Mouse (Mus musculus) fibroblast of lung, adult 2 months (primary cell): Measurements from ENCODE around the gene Isy1.

Experiments used
- DNase-seq: peaks from one replicate; pipeline ENCODE4 v3.0.0-alpha.2; 2011; ENCODE audit warnings: low read depth

Isy1 gene

DNA sequence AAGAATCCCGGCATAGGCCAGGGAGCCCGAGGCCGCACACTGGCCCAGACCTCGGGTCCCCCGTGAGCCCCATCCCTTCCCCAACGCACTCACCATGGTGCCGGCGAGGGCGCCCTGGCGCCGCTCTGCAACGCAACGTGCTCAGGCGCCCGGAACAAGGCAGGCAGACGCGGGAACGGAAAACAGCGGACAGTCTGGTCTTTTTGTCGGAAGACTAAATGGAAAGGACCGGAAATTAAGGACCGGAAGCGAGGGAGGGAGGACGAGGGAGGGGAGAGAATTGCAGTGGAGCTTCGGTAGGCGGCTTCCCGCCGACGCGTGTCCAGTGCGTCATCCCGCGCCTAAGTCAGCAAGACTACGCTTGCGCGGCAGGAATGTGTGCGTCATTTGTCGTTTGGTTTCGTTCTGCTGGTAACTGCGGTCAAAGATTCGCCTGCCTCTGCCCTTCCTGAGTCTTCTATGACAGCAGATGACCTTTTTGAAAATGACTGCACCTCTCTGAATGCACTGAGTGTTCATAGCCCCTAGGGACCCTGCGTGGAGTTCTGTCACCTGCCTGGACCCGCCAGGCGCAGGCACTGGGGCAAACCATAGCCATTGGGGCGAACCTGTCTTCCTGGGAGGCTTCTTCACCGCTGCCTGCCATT is at the start of gene Isy1:
TSS of gene Isy1 (minus strand) at position 248 of the 647 bp plus-strand sequence.
- peak; percentile 94 for DNase-seq

DNA sequence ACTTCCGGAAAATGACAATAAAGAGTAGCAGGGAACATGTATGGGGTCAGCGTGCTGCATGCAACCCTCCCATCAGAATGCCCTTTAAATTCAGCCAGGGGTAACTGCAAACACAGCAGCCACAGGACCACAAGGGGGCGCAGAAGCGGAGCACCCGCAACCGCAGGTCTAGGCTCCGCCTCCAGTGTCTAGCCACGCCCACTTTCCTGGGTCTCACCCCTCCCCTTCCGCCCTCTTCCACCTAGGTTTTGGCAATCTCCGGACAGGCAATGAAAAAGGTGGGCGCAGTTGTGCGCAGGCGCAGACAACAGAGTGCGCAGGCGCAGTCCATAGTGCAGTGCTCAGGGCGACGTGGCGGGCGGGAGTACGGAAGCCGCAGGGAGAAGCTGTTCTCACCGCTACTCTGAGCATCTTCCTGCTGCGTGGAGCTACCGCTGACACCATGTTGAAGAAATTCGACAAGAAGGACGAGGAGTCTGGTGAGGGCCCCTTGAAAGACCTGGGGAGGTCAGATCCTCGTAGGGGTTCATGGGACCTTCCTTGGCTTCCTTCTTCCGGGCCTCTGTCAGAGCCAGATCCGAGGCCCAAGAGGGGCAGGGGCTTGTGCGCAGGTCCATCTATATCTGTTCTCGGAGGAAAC is 49.1 kb upstream of the Isy1 start, which contains the start of gene Copg1:
TSS of gene Copg1 (plus strand) at position 221 of the 640 bp plus-strand sequence.
- DNase-seq, result peak; percentile 99

DNA sequence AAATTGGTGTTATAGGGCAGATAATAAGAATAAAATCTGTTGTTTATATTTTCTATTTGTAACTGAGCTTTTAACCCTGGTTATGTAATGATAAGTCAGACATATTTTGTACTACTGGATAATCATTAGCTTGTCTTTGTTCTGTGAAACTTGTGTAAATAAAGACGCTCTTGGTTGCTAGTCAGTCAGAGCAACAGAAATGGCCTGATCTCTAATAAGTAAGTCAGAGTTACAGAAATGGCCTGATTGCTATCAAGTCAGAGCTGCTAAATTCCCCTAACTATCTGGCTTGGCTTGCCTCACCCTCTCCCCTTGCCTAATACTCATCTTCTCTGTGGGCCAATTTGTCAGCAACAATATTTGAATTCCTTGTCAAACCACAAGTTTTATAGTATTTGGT is 48.1 kb upstream of the Isy1 start:
- DNase-seq, result no peak

DNA sequence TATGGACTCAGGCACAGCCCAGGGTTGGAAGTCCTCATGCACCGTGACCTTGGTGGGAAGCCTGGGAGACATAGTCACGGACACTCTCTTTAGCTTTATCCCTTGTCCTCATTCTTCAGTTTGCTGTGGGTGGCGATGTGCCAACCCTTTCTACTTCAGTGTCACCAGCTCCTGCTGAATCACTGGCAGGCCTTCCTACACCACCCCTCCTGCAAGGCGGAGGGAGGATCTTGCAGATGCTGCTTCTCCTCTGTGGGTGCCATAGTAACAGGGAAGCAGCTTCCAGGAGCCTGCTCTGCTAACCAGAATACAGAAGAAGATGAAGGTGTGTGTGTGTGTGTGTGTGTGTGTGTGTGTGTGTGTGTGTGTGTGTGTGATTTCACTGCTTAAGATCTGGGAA is 44.2 kb upstream of the Isy1 start:
- no peak for DNase-seq

DNA sequence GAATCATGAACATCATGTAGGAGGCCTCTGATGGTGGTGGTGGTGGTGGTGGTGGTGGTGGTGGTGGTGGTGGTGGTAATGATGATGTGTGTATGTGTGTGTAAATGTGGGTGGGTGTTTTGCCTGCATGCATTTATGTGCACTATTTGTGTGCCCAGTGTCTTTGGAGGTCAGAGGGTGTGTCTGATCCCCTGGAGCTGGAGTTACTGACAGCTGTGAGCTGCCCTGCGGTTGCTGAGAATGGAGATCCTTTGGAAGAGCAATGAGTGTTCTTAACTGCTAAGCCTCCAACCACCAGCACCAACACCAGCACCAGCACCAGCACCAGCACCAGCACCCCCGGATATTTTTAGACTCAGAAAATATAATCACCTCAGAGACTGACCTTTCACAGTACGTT is 43.6 kb upstream of the Isy1 start:
- no peak for DNase-seq

DNA sequence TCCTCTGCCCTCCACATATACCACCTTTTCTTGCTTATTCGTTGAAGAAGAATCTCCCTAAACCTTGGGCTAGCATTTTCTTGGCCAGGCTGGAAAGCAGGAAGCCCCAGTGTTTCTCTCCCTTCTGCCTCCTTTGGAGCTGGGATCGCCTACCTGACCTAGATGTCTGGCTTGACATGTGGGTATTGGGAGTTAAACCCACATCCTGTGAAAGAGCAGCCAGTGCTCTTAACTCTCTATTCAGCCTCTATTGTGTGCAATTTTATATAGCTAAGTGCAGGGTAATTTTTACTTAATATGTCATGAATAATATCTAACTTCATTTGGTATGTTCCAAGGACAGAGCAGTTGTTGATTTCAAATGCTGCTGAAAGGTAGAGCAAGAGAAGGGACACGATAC is 41.0 kb upstream of the Isy1 start:
- DNase-seq, result no peak

DNA sequence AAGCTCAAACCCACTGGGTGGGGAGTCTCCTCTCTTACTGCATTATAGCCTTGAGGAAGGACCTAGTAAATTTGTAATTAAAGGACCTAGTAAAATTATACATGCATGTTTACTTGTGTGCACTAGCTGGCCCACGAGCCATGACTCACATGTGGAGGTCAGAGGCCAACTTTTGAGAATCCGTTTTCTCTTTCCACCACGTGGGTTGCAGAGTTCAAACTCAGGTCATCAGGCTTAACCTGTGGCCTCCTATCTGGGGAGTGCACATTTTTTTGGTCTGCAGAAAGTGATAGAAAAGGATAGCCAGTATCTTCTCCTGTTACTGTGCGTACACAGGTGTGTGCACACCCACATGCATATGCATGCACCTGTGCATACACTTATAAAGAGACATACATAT is 40.4 kb upstream of the Isy1 start:
- DNase-seq, result no peak

DNA sequence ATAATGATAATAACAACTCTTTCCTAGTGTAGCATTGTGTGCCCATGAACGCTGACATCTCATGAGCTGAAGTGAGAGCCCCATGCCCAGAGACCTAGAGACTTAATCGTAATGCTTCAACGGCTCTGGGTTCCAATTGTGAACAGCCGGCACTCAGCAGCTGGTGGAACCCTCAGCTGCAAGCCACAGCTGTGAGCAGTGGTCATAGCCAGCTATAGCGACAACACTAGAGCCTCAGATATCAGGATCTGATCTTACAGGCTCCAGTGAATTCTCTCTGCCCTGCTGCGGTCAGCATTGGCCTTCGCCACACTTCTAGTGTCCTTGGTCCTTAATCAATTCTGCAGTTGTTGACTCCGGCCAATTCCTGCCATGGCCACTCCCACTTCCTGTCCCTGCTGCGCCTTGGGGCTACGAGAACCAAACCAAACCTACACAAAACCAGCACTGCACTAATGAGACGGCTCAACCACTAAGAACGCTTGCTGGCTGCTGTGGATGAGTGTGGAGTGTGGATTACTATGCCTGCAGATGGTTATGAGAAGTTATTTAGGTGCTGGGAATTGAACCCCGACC is 37.6 kb upstream of the Isy1 start:
- DNase-seq, result no peak

GRCm38 (mm10) chr6:87875562-87875961 is 37.0 kb upstream of the Isy1 start:
- no peak for DNase-seq

DNA sequence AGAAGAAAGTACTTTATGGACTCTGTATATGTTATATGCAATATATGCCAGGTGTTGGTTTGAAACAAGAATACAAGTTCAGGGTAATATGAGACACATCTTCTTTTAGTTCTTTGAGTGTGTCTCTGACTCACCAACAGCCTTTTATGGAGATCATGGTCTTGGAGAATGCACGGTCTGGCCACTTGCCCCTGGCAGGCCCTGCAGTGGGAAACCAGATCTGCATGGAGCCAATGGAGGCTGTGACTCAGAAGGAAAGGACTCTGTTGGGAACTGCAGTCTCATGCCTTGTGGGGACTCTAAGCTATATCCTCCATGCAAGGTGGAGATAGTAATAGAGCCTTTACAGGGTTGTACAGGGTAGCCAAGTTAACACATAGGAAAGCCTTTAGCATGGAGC is 36.5 kb upstream of the Isy1 start:
- DNase-seq, result peak; percentile 96

- DNase-seq, result no peak
These were observed 35.4 kb upstream of the Isy1 start for GRCm38 (mm10) chr6:87873963-87874362.

GRCm38 (mm10) chr6:87873104-87873503 is 34.5 kb upstream of the Isy1 start:
- no peak for DNase-seq

DNA sequence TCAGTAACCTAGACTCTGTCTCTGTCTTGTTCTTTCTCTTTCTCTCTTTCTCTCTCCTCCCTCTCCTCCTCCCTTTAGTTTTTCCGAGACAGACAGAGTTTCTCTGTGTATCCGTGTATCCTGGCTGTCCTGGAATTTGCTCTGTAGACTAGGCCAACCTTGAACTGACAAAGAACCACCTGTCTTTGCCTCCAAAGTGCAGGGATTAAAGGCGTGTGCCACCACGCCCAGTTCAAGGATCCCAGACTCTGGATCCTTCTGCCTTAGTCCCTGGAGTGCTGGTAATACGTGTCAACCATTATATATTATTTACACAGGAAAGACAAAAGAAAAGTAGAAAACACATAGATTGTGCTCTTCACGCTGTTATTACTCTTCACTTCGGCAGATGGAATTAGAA is 32.6 kb upstream of the Isy1 start:
- DNase-seq, result no peak

GRCm38 (mm10) chr6:87870440-87870839 is 31.8 kb upstream of the Isy1 start:
- no peak for DNase-seq

DNA sequence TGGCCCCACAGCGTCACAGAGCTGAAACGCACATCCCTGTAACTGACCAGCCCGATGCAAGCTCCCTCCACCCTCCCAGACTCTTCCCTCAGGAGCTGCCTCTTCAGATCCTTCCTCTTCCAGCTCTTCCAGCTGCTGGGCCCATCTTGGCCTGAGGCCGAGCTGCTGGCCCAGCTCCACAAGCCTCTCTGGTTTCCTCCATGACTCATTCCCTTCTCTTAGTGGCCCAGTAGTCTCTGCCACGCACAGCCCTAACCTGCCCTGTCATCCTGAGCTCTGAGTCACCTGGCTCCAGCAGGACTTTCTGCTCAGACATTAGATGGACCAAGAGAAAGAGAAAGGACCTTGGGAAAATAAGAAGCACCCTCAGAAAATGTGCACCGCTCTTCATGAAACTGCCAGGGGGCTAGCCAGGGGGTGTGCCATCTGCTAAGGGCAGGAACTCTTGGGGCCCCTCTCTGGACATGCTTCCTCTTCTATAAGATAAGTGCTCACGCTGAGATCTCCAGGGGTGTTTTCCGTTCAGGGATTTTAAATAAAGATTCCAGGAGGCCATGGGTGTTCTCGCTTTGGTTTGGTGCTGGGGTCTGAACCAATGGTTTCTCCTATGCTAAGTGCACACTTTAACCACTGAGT is 30.4 kb upstream of the Isy1 start:
- peak; percentile 96 for DNase-seq

- no peak for DNase-seq
These were observed 28.7 kb upstream of the Isy1 start for GRCm38 (mm10) chr6:87867256-87867655.

DNA sequence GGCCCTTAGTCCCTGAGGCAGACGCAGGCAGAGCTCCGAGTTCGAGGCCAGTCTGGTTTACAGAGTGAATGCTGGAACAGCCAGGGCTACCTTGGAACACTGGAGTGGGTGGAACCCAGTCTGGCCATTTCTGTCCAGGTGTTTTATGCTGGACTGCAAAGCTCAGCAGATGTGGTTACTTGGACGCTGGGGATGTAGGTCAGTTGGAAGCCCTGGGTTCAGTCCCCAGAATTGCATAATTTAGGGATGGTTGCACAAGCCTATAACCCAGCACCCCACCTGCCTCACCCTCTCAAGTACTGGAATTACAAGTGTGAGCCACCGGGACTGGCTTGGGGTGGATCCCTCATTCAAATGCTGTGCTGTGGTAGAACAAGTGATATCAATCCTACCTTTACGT is 27.6 kb upstream of the Isy1 start:
- DNase-seq, result no peak

GRCm38 (mm10) chr6:87857071-87857470 is 18.5 kb upstream of the Isy1 start:
- DNase-seq, result no peak

DNA sequence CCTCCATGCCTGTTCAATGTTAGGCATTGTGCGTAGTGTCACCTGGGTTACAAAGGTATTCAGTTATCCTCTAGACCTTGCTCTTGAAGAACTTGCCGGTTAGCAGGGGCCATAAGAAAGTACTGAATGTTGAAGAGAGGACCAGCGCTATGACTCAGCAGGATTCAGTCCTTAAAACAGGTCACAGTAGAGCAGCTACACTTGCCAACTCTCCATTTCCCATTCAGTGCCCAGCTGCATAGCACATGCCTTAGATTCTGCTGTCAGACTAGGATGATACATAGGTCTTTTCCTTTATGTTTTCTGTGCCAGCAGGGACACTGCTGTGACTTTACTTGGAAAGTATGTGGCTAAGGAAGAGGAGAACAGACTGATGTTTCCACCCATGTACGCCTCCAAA is 14.8 kb upstream of the Isy1 start:
- no peak for DNase-seq

GRCm38 (mm10) chr6:87851871-87852270 is 13.3 kb upstream of the Isy1 start:
- no peak for DNase-seq

DNA sequence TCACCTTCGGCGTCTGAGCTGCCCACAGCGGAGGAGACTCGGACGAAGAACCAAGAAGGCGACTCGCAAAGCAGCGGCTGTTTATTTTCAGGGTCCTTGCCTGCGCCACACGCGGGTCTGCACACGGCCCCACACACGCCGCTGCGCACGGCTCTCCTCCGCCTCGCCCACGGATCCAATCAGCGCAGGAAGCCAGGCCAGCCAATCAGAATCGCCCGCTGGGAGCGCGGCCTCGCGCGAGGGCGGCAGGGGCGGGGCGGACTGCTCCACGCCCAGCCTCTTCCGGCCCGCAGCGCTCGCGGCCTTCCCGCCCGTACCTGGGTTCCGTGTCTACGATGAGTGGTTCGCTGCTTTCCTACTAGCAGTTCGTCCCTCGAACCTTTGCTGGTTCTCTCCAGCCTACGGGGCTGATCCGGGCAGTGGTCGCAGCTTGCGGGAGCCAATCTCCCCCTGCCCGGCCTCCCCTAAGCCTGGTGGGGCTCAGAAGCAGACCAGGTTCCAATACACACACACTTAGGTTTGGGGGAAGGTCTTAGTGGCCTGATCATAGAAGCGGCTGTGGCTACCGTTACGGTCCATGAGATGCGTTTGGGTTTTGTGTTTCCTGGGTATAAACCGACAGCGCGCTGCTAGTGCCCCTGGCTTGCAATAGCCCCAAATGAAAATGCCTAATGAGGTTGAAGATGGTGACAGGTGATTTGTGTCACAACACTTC is 12.5 kb upstream of the Isy1 start, which contains the start of gene Cnbp:
TSS of gene Cnbp (minus strand) at position 207 of the 715 bp plus-strand sequence.
- DNase-seq, result peak; percentile 89

- no peak for DNase-seq
These were observed 11.7 kb upstream of the Isy1 start for GRCm38 (mm10) chr6:87850155-87850899.
